Mouse (Mus musculus) limb, embryonic 12.5 days (tissue): ENCODE measurements around the gene Ccdc174. TPM values are rescaled to one million over a fixed set of nuclear protein-coding genes. Genes with fewer than 3 reads are reported as not detected.

ENCODE experiments used
- ATAC-seq: fragments of 200-750 bp; cut with Nextera tagmentation; 2 replicates; pipeline ENCODE4 v1.8.0; 2017; ENCODE audit warnings: low read depth, moderate TSS enrichment; ENCODE audit not compliant: insufficient number of reproducible peaks, insufficient read depth, low FRiP score, low TSS enrichment
- H3K27ac ChIP-seq: fragments of 300-500 bp; sonication (generic); 2 replicates; pipeline ENCODE4 v1.5.1; 2016; ENCODE audit warnings: mild to moderate bottlenecking, moderate library complexity
- H3K27me3 ChIP-seq: fragments of 300-500 bp; sonication (generic); 2 replicates; pipeline ENCODE4 v1.6.1; 2016; ENCODE audit warnings: mild to moderate bottlenecking, moderate library complexity
- H3K36me3 ChIP-seq: fragments of 300-500 bp; sonication (generic); 2 replicates; pipeline ENCODE4 v1.6.1; 2016; ENCODE audit warnings: mild to moderate bottlenecking, moderate library complexity
- H3K4me1 ChIP-seq: fragments of 300-500 bp; sonication (generic); replicated peaks from 2 replicates; pipeline ENCODE4 v1.6.1; 2016
- H3K4me2 ChIP-seq: fragments of 300-500 bp; sonication (generic); 2 replicates; pipeline ENCODE4 v1.6.1; 2016; ENCODE audit warnings: mild to moderate bottlenecking, moderate library complexity
- H3K4me3 ChIP-seq: fragments of 300-500 bp; sonication (generic); replicated peaks from 2 replicates; pipeline ENCODE4 v1.5.1; 2016; ENCODE audit warnings: mild to moderate bottlenecking
- H3K9ac ChIP-seq: fragments of 300-500 bp; sonication (generic); replicated peaks from 2 replicates; pipeline ENCODE4 v1.6.1; 2016; ENCODE audit warnings: mild to moderate bottlenecking, moderate library complexity
- H3K9me3 ChIP-seq: fragments of 300-500 bp; sonication (generic); 2 replicates; pipeline ENCODE4 v1.6.1; 2016; ENCODE audit warnings: mild to moderate bottlenecking, moderate library complexity
- WGBS: fragments of 180-500 bp; shearing (Covaris S2); methylation state at CpG from one replicate; pipeline ENCODE4 v1.1.7; 2016; 5-methylcytosine and 5-hydroxymethylcytosine counted together
- polyA plus RNA-seq: library from polyadenylated mRNA; unstranded; fragments of >200 nt; fragmentation: Nextera tagmentation; extraction: Ambion mirVana; gene quantifications from 2 replicates; pipeline ENCODE4 v1.2.1, GENCODE M21; 2016

Ccdc174 gene
- polyA plus RNA-seq, 1 experiment from 2014 or later, result 43.7 TPM

DNA sequence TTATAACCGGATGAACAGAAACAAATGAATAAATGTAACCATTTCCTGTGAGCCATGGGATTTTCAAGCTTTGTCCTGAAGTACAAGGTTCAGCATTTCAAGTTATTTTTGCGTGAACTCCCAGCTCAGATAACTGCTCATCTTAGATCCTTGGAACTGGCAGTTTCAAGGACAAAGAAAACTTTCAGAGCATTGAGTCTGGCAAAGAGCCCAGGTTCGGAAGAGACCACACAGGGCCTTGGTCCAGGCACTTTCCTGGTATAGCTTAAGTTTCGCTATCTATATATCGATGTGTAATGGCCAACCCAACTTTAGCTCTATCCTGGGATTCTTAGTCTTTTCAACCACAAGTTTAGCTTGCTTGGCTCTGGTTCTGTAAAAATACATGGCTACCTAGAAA is 53.4 kb downstream of the Ccdc174 start:
- Histone ChIP-seq H3K4me3 (no peak overlapping the region), H3K4me1 (0 out of 2 replicates have a peak, but pooled peaks cover 3% of the 10 kb centered on the region), H3K27me3 (no peaks in the 10 kb centered on the region), H3K9me3 (no peaks in the 10 kb centered on the region), H3K9ac (no peak overlapping the region), H3K4me2 (no peak overlapping the region), H3K27ac (no peak overlapping the region), H3K36me3 (no peaks in the 10 kb centered on the region)
- ATAC-seq, result no peak
- WGBS, result 92% methylated on average over 5 of the region's 5 CpGs

DNA sequence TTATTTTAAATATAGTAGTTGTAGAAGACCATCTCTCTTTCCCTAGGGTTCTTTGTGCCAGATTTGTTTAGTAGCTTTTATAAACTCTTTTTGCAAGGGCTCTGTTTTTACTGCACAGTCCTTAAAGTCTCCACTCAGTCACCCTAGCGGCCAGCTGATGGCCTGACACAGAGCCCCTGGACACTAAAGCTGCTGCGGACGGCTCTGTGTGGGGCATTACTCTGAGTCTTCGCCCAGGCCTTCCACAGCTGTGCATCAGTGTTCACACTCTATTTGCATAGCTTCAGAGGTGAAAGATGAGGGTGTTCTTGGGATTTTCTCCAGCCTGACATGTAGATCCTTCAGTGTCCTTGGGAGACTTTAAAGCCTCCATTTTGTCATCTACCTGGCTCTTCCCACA is 60.6 kb downstream of the Ccdc174 start:
- Histone ChIP-seq H3K27ac (no peak overlapping the region), H3K4me1 (peaks cover 8% of the 10 kb centered on the region; the same call in 1 of the 2 replicates), H3K9me3 (no peaks in the 10 kb centered on the region), H3K4me2 (no peak overlapping the region), H3K9ac (no peak overlapping the region), H3K4me3 (no peak overlapping the region), H3K27me3 (no peaks in the 10 kb centered on the region), H3K36me3 (no peaks in the 10 kb centered on the region)
- no peak for ATAC-seq
- 50% methylated on average over 4 of the region's 4 CpGs for WGBS

DNA sequence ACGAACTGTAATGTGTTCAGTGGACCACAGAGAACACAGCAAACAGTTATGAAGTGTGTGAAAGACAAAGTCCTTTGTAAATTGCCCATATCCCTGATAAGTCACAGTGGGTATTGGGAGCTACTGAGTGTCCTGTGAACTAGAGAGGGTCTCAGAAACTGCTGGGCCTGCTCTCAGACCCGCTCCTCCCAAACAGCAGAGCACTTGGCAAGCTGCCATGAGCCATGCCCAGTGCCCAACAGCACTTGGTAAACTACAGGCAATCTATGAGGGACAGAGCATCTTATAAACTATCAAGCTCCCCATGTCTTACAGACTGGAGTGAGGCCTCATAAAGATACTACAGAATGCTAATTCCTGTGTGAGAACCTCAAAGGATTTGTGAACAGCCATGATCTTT is 70.6 kb downstream of the Ccdc174 start:
- no peak overlapping the region for H3K4me3 ChIP-seq
- H3K27me3 ChIP-seq, result no peaks in the 10 kb centered on the region
- no peaks in the 10 kb centered on the region; the same call in 1 of the 2 replicates for H3K4me1 ChIP-seq
- H3K9ac ChIP-seq, result no peak overlapping the region
- H3K36me3 ChIP-seq, result no peaks in the 10 kb centered on the region
- ATAC-seq, result no peak
- H3K27ac ChIP-seq, result no peak overlapping the region
- no peaks in the 10 kb centered on the region for H3K9me3 ChIP-seq
- 86% methylated on average over 2 of the region's 2 CpGs for WGBS
- no peak overlapping the region for H3K4me2 ChIP-seq

Other genes with a start within 250 kb of the Ccdc174 start
- 45.4 and 47.1 TPM in 2 replicates for gene Slc6a6, start 194.0 kb upstream of the Ccdc174 start, polyA plus RNA-seq
- 0.74 and 1.2 TPM in 2 replicates for gene Grip2, start 50.8 kb upstream of the Ccdc174 start, polyA plus RNA-seq
- gene 4930590J08Rik, start 24.8 kb downstream of the Ccdc174 start, polyA plus RNA-seq, result 0.46 and 0.54 TPM in 2 replicates
- 5.8 and 7.0 TPM in 2 replicates for gene Fgd5, start 100.8 kb downstream of the Ccdc174 start, polyA plus RNA-seq
- 24.6 and 33.4 TPM in 2 replicates for gene Nr2c2, start 213.3 kb downstream of the Ccdc174 start, polyA plus RNA-seq